Mouse (Mus musculus): ENCODE data around the gene Brd1.
A peak's percentile ranks its signal among the peaks of the same experiment; 100 is the strongest.
"Not testable (repeated sequence)": the region's sequence is repeated elsewhere in the genome, so short reads cannot be mapped to it uniquely, and the experiment has no call there.

The Brd1 gene

GRCm38 (mm10) chr15:88733834-88734571, at the start of gene Brd1:
Gene Brd1, minus strand, starts transcription at chr15:88734233.
- peak; percentile 70 to 80 for DNase-seq (ENCODE audit: low spot score in 2 of 2)

GRCm38 (mm10) chr15:88774630-88775029, 40.6 kb upstream of the Brd1 start:
- not testable (repeated sequence) for DNase-seq (ENCODE audit: low spot score in 2 of 2)

GRCm38 (mm10) chr15:88768537-88768936, 34.5 kb upstream of the Brd1 start:
- no peak for DNase-seq (ENCODE audit: low spot score in 2 of 2)

- not testable (repeated sequence) for DNase-seq (ENCODE audit: low spot score in 2 of 2)
Measured at GRCm38 (mm10) chr15:88766139-88766538, 32.1 kb upstream of the Brd1 start.

GRCm38 (mm10) chr15:88761551-88761950, 27.5 kb upstream of the Brd1 start:
- DNase-seq (ENCODE audit: low spot score in 2 of 2): no peak

GRCm38 (mm10) chr15:88758061-88758460, 24.0 kb upstream of the Brd1 start:
- no peak for DNase-seq (ENCODE audit: low spot score in 2 of 2)

- DNase-seq (ENCODE audit: low spot score in 2 of 2): no peak
Measured at GRCm38 (mm10) chr15:88755761-88756160, 21.7 kb upstream of the Brd1 start.

- peak; percentile 48 to 50 for DNase-seq (ENCODE audit: low spot score in 2 of 2)
Measured at GRCm38 (mm10) chr15:88754896-88755295, 20.9 kb upstream of the Brd1 start.

GRCm38 (mm10) chr15:88752403-88752733, 18.3 kb upstream of the Brd1 start:
- no peak for DNase-seq (ENCODE audit: low spot score in 2 of 2)

- DNase-seq (ENCODE audit: low spot score in 2 of 2): peak; percentile 53 to 54
Measured at GRCm38 (mm10) chr15:88751564-88752402, 17.8 kb upstream of the Brd1 start, which contains the start of gene Zbed4. Gene Zbed4, plus strand, starts transcription at chr15:88751660.

GRCm38 (mm10) chr15:88750677-88751563, 16.9 kb upstream of the Brd1 start:
- DNase-seq (ENCODE audit: low spot score in 2 of 2): peak; percentile 99

GRCm38 (mm10) chr15:88750032-88750431, 16.0 kb upstream of the Brd1 start:
- no peak for DNase-seq (ENCODE audit: low spot score in 2 of 2)

- not testable (repeated sequence) for DNase-seq (ENCODE audit: low spot score in 2 of 2)
Measured at GRCm38 (mm10) chr15:88749617-88750016, 15.6 kb upstream of the Brd1 start.

- DNase-seq (ENCODE audit: low spot score in 2 of 2): no peak
Measured at GRCm38 (mm10) chr15:88745926-88746325, 11.9 kb upstream of the Brd1 start.

GRCm38 (mm10) chr15:88745347-88745746, 11.3 kb upstream of the Brd1 start:
- DNase-seq (ENCODE audit: low spot score in 2 of 2): no peak

- not testable (repeated sequence) for DNase-seq (ENCODE audit: low spot score in 2 of 2)
Measured at GRCm38 (mm10) chr15:88743371-88743770, 9.3 kb upstream of the Brd1 start.

GRCm38 (mm10) chr15:88741366-88741765, 7.3 kb upstream of the Brd1 start:
- no peak for DNase-seq (ENCODE audit: low spot score in 2 of 2)

GRCm38 (mm10) chr15:88738466-88738865, 4.4 kb upstream of the Brd1 start:
- DNase-seq (ENCODE audit: low spot score in 2 of 2): no peak

GRCm38 (mm10) chr15:88736166-88736565, 2.1 kb upstream of the Brd1 start:
- DNase-seq (ENCODE audit: low spot score in 2 of 2): no peak

GRCm38 (mm10) chr15:88733041-88733751, 837 bp downstream of the Brd1 start:
- peak; percentile 70 to 75 for DNase-seq (ENCODE audit: low spot score in 2 of 2)

GRCm38 (mm10) chr15:88732405-88733020, 1.5 kb downstream of the Brd1 start:
- no peak for DNase-seq (ENCODE audit: low spot score in 2 of 2)
